Mouse (Mus musculus) liver, postnatal 0 days (tissue): Measurements from ENCODE around the gene Trim24.

Experiments used
- CTCF ChIP-seq: sonication (generic); IDR thresholded peaks from 2 replicates; pipeline ENCODE4 v1.5.1; 2016; ENCODE audit warnings: antibody characterized with exemption, low read depth
- EP300 ChIP-seq: IDR thresholded peaks from 2 replicates; pipeline ENCODE4 v1.6.1; 2016; ENCODE audit warnings: antibody characterized with exemption, low read depth, mild to moderate bottlenecking

GRCm38 (mm10) chr6:37872861-37873260 lies 2.2 kb downstream of the Trim24 start:
- TF ChIP-seq CTCF (no peak), EP300 (no peak)
